Mouse (Mus musculus) erythroblast, embryonic 14.5 days (primary cell): ENCODE results near the gene Zap70.

Experiments
- GATA1 ChIP-seq: IDR thresholded peaks from 2 replicates; pipeline ENCODE4 v1.6.1; 2012; ENCODE audit warnings: low read length, inconsistent platforms, mixed read lengths
- TAL1 ChIP-seq: IDR thresholded peaks from 3 replicates; pipeline ENCODE4 v1.6.1; 2012; ENCODE audit warnings: low read length, inconsistent platforms, mixed read lengths

- TF ChIP-seq GATA1, result no peak
- no peak for TF ChIP-seq TAL1
Measured at GRCm38 (mm10) chr1:36804259-36804658, 42.7 kb downstream of the Zap70 start.
